Comparison of ENCODE assay signal across 8 mouse cellular contexts in genomic region chr3:95997203-95997721, GRCm38 (mm10). TPM values are rescaled to one million over a fixed set of nuclear protein-coding genes. Genes with fewer than 3 reads are reported as not detected.
DNase-seq lines count a peak whose midpoint lies in the region; ATAC-seq lines count a peak whose summit lies in the region.

No protein-coding gene starts in this region.

- peaks cover 52% of the 10 kb centered on the region for H3K4me1 ChIP-seq in kidney, embryonic 15.5 days
- H3K4me1 ChIP-seq in embryonic facial prominence, embryonic 15.5 days: peaks cover 37% of the 10 kb centered on the region
- H3K4me1 ChIP-seq in intestine, embryonic 14.5 days (replicated peaks; ENCODE audit: control insufficient read depth, insufficient read depth, low read length): peaks cover 24% of the 10 kb centered on the region
- peaks cover 38% of the 10 kb centered on the region for H3K4me1 ChIP-seq in midbrain, embryonic 16.5 days (ENCODE audit: control insufficient read depth, insufficient read depth, low read length)

- no peaks in the 10 kb centered on the region for H3K27me3 ChIP-seq in kidney, embryonic 15.5 days
- H3K27me3 ChIP-seq in embryonic facial prominence, embryonic 15.5 days: no peaks in the 10 kb centered on the region
- H3K27me3 ChIP-seq in intestine, embryonic 14.5 days (replicated peaks; ENCODE audit: control insufficient read depth, insufficient read depth, low read length): no peaks in the 10 kb centered on the region
- no peaks in the 10 kb centered on the region for H3K27me3 ChIP-seq in midbrain, embryonic 16.5 days (ENCODE audit: control insufficient read depth, insufficient read depth, low read depth, low read length)

- DNase-seq in kidney, adult 18-20 months: no peak
- peak; percentile 37 for DNase-seq in NIH3T3 (ENCODE audit: low read depth)
- peak; percentile 67 for DNase-seq in intestine, embryonic 14.5 days (ENCODE audit: low spot score)
- DNase-seq in yolk sac, embryonic 10.5 days (ENCODE audit: low spot score): no peak
- DNase-seq in layer of hippocampus, adult 18-20 months (ENCODE audit: low spot score in 2 of 2): no peak

- peak overlapping the region; percentile 80 for H3K4me3 ChIP-seq in kidney, embryonic 15.5 days (replicated peaks)
- peak overlapping the region; percentile 11; the same call in 1 of the 2 replicates for H3K4me3 ChIP-seq in embryonic facial prominence, embryonic 15.5 days (replicated peaks)
- peak overlapping the region; percentile 72; the same call in 1 of the 2 replicates for H3K4me3 ChIP-seq in intestine, embryonic 14.5 days (ENCODE audit: low read depth, low read length)
- peak overlapping the region; percentile 1; the same call in 1 of the 2 replicates for H3K4me3 ChIP-seq in midbrain, embryonic 16.5 days (ENCODE audit: low read depth, low read length)

- peaks cover 6% of the 10 kb centered on the region for H3K36me3 ChIP-seq in kidney, embryonic 15.5 days
- H3K36me3 ChIP-seq in embryonic facial prominence, embryonic 15.5 days: no peaks in the 10 kb centered on the region
- peaks cover 3% of the 10 kb centered on the region; the same call in 1 of the 2 replicates for H3K36me3 ChIP-seq in intestine, embryonic 14.5 days (ENCODE audit: control insufficient read depth, insufficient read depth, low read length)
- H3K36me3 ChIP-seq in midbrain, embryonic 16.5 days (ENCODE audit: control insufficient read depth, insufficient read depth, low read length): no peaks in the 10 kb centered on the region; the same call in 1 of the 2 replicates

- H3K4me2 ChIP-seq in kidney, embryonic 15.5 days: peak overlapping the region; percentile 83
- H3K4me2 ChIP-seq in embryonic facial prominence, embryonic 15.5 days (replicated peaks): peak overlapping the region; percentile 71
- peak overlapping the region; percentile 62 for H3K4me2 ChIP-seq in intestine, embryonic 14.5 days (ENCODE audit: low read length)
- peak overlapping the region; percentile 84 for H3K4me2 ChIP-seq in midbrain, embryonic 16.5 days (ENCODE audit: low read length)

- H3K9me3 ChIP-seq in kidney, embryonic 15.5 days (replicated peaks): no peaks in the 10 kb centered on the region
- no peaks in the 10 kb centered on the region for H3K9me3 ChIP-seq in embryonic facial prominence, embryonic 15.5 days (replicated peaks)
- no peaks in the 10 kb centered on the region for H3K9me3 ChIP-seq in intestine, embryonic 14.5 days (ENCODE audit: control insufficient read depth, low read length)
- H3K9me3 ChIP-seq in midbrain, embryonic 16.5 days (replicated peaks; ENCODE audit: control insufficient read depth, low read length, poor library complexity, severe bottlenecking): no peaks in the 10 kb centered on the region

- H3K27ac ChIP-seq in kidney, embryonic 15.5 days: 0 out of 2 replicates have a peak overlapping the region, but pooled peaks have one; percentile 98
- H3K27ac ChIP-seq in embryonic facial prominence, embryonic 15.5 days (replicated peaks): peak overlapping the region; percentile 96; the same call in 1 of the 2 replicates
- H3K27ac ChIP-seq in intestine, embryonic 14.5 days (ENCODE audit: low read depth): peak overlapping the region; percentile 98
- no peak overlapping the region; the same call in 1 of the 2 replicates for H3K27ac ChIP-seq in midbrain, embryonic 16.5 days (ENCODE audit: low read length)

- WGBS in kidney, embryonic 15.5 days: 21% methylated on average over 9 of the region's 9 CpGs
- WGBS in embryonic facial prominence, embryonic 15.5 days: 24% methylated on average over 9 of the region's 9 CpGs
- 13% methylated on average over 9 of the region's 9 CpGs for WGBS in intestine, embryonic 14.5 days
- WGBS in midbrain, embryonic 16.5 days: 23% methylated on average over 9 of the region's 9 CpGs

- no peak overlapping the region for H3K9ac ChIP-seq in kidney, embryonic 15.5 days
- no peak overlapping the region for H3K9ac ChIP-seq in embryonic facial prominence, embryonic 15.5 days
- H3K9ac ChIP-seq in intestine, embryonic 14.5 days (ENCODE audit: low read length): peak overlapping the region; percentile 8; the same call in 1 of the 2 replicates
- peak overlapping the region; percentile 36; the same call in 1 of the 2 replicates for H3K9ac ChIP-seq in midbrain, embryonic 16.5 days (ENCODE audit: low read depth, low read length)

- peak; percentile 22; the same call in 1 of the 2 replicates for ATAC-seq in kidney, embryonic 15.5 days (replicated peaks; ENCODE audit: low FRiP score)
- ATAC-seq in embryonic facial prominence, embryonic 15.5 days (ENCODE audit: insufficient number of reproducible peaks, low FRiP score, low TSS enrichment, low read depth): no peak
- ATAC-seq in intestine, embryonic 14.5 days (replicated peaks; ENCODE audit: low FRiP score, low TSS enrichment, low read depth): peak; percentile 21; the same call in 1 of the 2 replicates
- no peak for ATAC-seq in midbrain, embryonic 16.5 days

RNA-seq across cellular contexts. Expression of gene Plekho1, which starts 1.5 kb away (rescaled TPM):
- polyA plus RNA-seq in kidney, embryonic 15.5 days (2015; fragmentation: Nextera tagmentation; extraction: Ambion mirVana): 43.5 and 44.2 TPM in 2 replicates
- 36.7 and 47.0 TPM in 2 replicates for polyA plus RNA-seq in embryonic facial prominence, embryonic 15.5 days (2015; fragmentation: Nextera tagmentation; extraction: Ambion mirVana)
- polyA plus RNA-seq in intestine, embryonic 14.5 days (2014; fragmentation: Nextera tagmentation; extraction: Ambion mirVana): 33.3 and 35.0 TPM in 2 replicates
- polyA plus RNA-seq in midbrain, embryonic 16.5 days (2015; fragmentation: Nextera tagmentation; extraction: Ambion mirVana): 46.1 and 54.6 TPM in 2 replicates
- 10 to 100 TPM; 40.5 to 42.5 TPM for total RNA-seq in layer of hippocampus, adult 18-20 months (2021)

Comparison
In these comparisons a context has a peak if more than half of its experiments do, and no peak if none do; other contexts are left out.
1. ATAC-seq: peak in kidney, embryonic 15.5 days (single experiment) and intestine, embryonic 14.5 days (single experiment); none in embryonic facial prominence, embryonic 15.5 days (single experiment) and midbrain, embryonic 16.5 days (single experiment).
2. H3K4me3 ChIP-seq: peak in every context shown above with its lines; median percentile 80 in kidney, embryonic 15.5 days; 72 in intestine, embryonic 14.5 days; 11 in embryonic facial prominence, embryonic 15.5 days; 1 in midbrain, embryonic 16.5 days.
3. H3K9ac ChIP-seq: peak in intestine, embryonic 14.5 days (single experiment) and midbrain, embryonic 16.5 days (single experiment); none in kidney, embryonic 15.5 days (single experiment) and embryonic facial prominence, embryonic 15.5 days (single experiment).
4. DNase-seq: peak in NIH3T3 (single experiment) and intestine, embryonic 14.5 days (single experiment); none in kidney, adult 18-20 months (single experiment), yolk sac, embryonic 10.5 days (single experiment) and layer of hippocampus, adult 18-20 months (0 of 2).
5. Peak in every context shown above with its lines, with median percentiles within 50 percentile points of each other: H3K4me2 ChIP-seq.